Mouse (Mus musculus): Measurements from ENCODE around the gene Gm45140. TPM values are rescaled to one million over a fixed set of nuclear protein-coding genes. Genes with fewer than 3 reads are reported as not detected.
A peak's percentile ranks its signal among the peaks of the same experiment; 100 is the strongest.

Gm45140 gene
- polyA plus RNA-seq, 1 experiment from 2014 or later = 2.1 TPM

DNA sequence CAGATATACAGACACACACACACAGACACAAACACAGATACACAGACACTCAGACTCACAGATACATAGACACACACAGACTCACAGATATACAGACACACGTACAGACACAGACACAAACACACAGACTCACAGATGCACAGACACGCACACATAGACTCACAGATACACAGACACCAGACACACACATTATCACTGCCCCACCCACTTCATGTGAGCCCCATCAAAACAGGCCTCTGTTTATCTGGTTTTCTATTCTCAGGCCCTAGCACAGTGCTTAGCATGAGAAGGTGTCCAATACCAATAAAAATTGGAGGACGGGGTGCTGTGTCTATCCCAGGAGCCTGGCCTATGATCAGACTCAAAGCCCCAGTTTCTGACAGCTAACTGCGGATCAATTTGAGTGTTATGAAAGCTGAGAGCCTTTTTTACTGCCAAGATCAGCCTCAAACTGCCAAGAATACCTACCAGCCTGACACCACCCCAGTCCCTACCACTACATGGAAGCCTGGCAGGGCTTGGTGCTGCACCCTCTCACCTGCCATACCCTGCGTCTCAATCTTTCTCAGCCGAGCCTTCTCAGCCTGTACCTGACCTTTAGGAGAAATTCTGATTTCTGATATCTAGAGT lies 39.2 kb downstream of the Gm45140 start:
- Histone ChIP-seq H3K27me3 (replicated peaks) (no peaks in the 10 kb centered on the region), H3K4me2 (no peak overlapping the region), H3K36me3 (peaks cover 25% of the 10 kb centered on the region), H3K9ac (no peak overlapping the region), H3K4me3 (no peak overlapping the region), H3K9me3 (no peaks in the 10 kb centered on the region), H3K4me1 (peaks cover 9% of the 10 kb centered on the region), H3K27ac (replicated peaks) (no peak overlapping the region)
- ATAC-seq (ENCODE audit: extremely low read depth, insufficient number of reproducible peaks, low FRiP score, low TSS enrichment) = no peak
- 75% methylated on average over 6 of the region's 6 CpGs for WGBS

DNA sequence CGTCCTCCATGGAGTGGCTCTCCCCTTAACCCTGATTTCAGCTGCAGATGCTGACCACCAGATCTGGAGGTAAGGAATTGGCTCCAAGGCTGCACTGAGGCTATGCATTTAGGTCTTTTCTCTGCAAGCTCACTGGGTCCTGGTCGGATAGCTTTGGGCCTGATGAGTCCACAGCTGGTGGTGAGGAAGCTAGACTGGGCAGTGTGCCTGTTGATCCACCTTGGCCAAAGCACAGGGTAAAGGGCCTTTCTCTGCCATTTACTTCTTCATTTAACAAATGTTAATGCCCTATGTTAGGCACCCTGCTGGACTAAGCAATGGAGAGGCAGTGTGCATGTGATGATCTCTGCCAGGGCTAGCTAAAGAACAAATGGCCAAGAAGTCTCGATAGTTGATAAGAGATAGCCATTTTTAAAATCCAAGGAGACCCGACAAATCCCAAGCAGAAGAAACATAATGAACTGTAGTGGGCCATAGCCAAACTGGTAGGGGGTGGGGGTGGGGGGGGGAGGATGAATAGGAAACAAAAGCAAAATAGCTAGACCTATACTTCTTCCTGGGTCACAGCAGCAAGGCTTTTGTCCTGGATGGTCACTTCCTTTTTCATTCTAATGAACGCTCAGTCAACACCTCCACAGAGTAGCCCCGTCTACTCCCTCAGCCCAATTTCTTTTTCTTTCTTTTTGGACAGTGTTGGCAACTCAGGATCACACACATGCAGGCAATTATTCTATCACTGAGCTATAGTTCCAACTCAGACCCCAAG lies 40.0 kb downstream of the Gm45140 start:
- no peak overlapping the region for H3K4me2 ChIP-seq
- H3K9ac ChIP-seq = no peak overlapping the region
- no peak overlapping the region for H3K27ac ChIP-seq (replicated peaks)
- no peaks in the 10 kb centered on the region for H3K9me3 ChIP-seq
- H3K27me3 ChIP-seq (replicated peaks) = no peaks in the 10 kb centered on the region
- ATAC-seq (ENCODE audit: extremely low read depth, insufficient number of reproducible peaks, low FRiP score, low TSS enrichment) = no peak
- H3K36me3 ChIP-seq = peaks cover 26% of the 10 kb centered on the region
- no peak overlapping the region for H3K4me3 ChIP-seq
- WGBS = 62% methylated on average over 6 of the region's 6 CpGs
- peaks cover 17% of the 10 kb centered on the region for H3K4me1 ChIP-seq

DNA sequence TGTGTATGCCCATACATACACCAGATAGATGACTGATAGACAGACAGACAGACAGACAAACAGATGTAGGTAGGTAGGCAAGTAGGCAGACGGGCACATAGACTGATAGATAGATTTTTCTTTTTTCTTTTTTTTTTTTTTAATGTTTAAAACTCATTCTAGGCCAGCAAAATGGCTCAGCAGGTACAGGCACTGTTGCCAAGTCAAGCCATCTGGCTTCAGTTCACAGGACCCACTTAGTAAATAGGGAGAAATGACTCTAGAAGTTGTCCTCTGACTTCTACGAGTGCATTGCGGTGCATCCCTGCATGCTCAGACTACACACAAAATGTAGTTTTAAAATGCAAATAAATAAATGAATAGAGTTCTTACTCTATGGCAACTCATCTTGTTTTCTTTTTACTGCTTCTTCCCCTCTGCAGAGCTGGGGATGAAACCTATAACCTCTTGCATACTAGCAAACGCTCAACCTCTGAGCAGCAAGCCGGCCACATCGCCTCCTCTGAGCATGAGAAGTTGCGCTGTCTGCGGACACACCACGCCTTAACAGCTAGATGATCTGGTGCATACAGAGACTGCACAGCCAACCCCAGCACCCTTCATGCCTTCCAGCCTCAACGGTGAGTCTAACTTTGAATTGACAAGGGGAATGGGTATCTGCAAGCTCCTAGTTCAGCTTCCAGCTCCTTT lies 41.6 kb downstream of the Gm45140 start:
- Histone ChIP-seq H3K27ac (replicated peaks) (no peak overlapping the region), H3K36me3 (peaks cover 30% of the 10 kb centered on the region), H3K4me1 (peaks cover 26% of the 10 kb centered on the region), H3K27me3 (replicated peaks) (no peaks in the 10 kb centered on the region), H3K4me3 (no peak overlapping the region), H3K4me2 (no peak overlapping the region), H3K9me3 (no peaks in the 10 kb centered on the region), H3K9ac (no peak overlapping the region)
- 86% methylated on average over 10 of the region's 10 CpGs for WGBS
- no peak for ATAC-seq (ENCODE audit: extremely low read depth, insufficient number of reproducible peaks, low FRiP score, low TSS enrichment)

DNA sequence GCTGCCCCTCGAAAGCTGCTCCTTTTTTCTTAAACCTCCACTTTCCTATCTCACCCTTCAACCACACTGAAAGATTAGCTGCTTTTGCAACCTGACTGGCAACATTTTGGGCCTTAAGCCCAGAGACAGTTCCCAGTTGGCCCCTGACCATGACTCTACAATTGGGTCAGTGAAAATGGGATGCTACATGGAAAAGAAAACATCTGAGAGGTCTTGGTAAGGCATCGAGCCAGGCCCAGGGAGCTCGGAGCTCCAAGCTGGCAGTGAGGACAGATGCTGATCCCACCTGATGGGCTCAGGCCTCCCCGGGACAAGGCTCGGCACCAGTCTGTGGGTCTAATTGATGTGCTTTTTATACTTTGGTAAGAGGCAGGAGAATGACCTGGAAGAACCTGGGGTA lies 43.8 kb downstream of the Gm45140 start:
- Histone ChIP-seq H3K36me3 (peaks cover 30% of the 10 kb centered on the region), H3K4me1 (peaks cover 32% of the 10 kb centered on the region), H3K9ac (no peak overlapping the region), H3K27ac (replicated peaks) (no peak overlapping the region), H3K4me3 (no peak overlapping the region), H3K27me3 (replicated peaks) (no peaks in the 10 kb centered on the region), H3K9me3 (no peaks in the 10 kb centered on the region), H3K4me2 (no peak overlapping the region)
- ATAC-seq (ENCODE audit: extremely low read depth, insufficient number of reproducible peaks, low FRiP score, low TSS enrichment) = no peak
- 84% methylated on average over 5 of the region's 5 CpGs for WGBS

GRCm38 (mm10) chr6:87790779-87791480 lies 44.7 kb downstream of the Gm45140 start:
- Histone ChIP-seq H3K9me3 (no peaks in the 10 kb centered on the region), H3K36me3 (peaks cover 30% of the 10 kb centered on the region), H3K4me1 (peaks cover 32% of the 10 kb centered on the region), H3K27me3 (replicated peaks) (no peaks in the 10 kb centered on the region), H3K27ac (replicated peaks) (no peak overlapping the region), H3K4me3 (no peak overlapping the region), H3K4me2 (no peak overlapping the region), H3K9ac (no peak overlapping the region)
- peak; percentile 37; the same call in 1 of the 2 replicates for ATAC-seq (ENCODE audit: extremely low read depth, insufficient number of reproducible peaks, low FRiP score, low TSS enrichment)
- 52% methylated on average over 7 of the region's 7 CpGs for WGBS

DNA sequence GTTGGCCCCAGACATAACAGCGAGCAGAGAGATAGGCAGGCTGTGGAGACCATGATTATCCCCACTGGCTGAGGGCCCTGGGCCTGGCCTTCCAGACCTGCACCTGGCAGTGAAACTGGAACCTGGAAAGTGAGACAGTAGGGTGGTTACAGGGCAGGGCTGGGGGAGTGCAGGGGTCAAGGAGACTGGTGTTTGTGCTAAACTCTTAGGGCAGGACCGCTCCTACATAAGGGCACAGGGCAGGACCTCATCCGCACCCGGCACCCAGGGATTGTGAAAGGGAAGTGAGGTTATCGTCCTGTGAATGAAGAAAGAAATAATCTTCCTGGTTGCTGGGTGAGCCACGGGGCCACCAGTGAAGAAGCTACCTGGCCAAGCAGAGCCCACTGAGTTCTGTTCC lies 45.8 kb downstream of the Gm45140 start:
- Histone ChIP-seq H3K9me3 (no peaks in the 10 kb centered on the region), H3K4me3 (no peak overlapping the region), H3K27me3 (replicated peaks) (no peaks in the 10 kb centered on the region), H3K27ac (replicated peaks) (peak overlapping the region; percentile 56), H3K9ac (peak overlapping the region; percentile 5), H3K36me3 (peaks cover 30% of the 10 kb centered on the region), H3K4me1 (peaks cover 32% of the 10 kb centered on the region), H3K4me2 (no peak overlapping the region)
- WGBS = 86% methylated on average over 6 of the region's 6 CpGs
- no peak for ATAC-seq (ENCODE audit: extremely low read depth, insufficient number of reproducible peaks, low FRiP score, low TSS enrichment)

DNA sequence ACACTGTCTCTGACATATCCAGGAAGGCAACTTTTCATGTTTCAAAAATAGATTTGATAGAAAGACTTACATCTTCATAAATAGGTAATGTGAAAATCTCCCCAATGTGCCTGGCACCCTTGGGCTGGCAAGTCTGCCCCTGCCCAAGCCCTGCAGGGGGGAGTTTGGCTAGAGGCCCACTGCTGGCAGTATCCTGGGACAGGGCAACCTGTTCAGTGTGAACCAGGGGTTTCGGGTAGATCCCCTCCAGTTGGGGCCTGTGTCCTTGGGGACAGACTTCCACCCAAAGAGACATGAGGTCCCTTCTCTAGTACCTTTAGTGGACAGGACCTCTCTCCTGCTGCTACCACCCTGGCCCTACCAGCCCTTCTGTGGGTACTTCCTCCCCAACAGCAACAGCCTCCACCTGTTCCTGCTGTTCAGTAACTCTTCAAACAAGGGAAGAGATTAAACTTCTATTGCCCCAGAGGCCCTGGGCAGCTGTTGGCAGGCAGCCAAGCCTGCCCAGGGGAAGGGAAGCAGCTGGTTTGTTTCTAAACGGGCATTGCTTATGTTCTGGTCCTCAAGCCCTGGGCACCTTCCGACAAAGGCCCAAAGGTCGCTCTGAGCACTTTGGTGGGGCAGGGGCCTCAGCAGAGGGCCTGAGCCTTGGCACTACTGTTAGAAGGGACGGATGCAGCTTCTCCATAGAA lies 46.6 kb downstream of the Gm45140 start:
- Histone ChIP-seq H3K9me3 (no peaks in the 10 kb centered on the region), H3K4me2 (no peak overlapping the region), H3K27ac (replicated peaks) (peak overlapping the region; percentile 56), H3K9ac (peak overlapping the region; percentile 5; the same call in 1 of the 2 replicates), H3K4me3 (no peak overlapping the region), H3K27me3 (replicated peaks) (no peaks in the 10 kb centered on the region), H3K36me3 (peaks cover 28% of the 10 kb centered on the region), H3K4me1 (peaks cover 32% of the 10 kb centered on the region)
- no peak for ATAC-seq (ENCODE audit: extremely low read depth, insufficient number of reproducible peaks, low FRiP score, low TSS enrichment)
- 31% methylated on average over 5 of the region's 5 CpGs for WGBS

- peaks cover 23% of the 10 kb centered on the region for H3K36me3 ChIP-seq
- no peak overlapping the region for H3K4me2 ChIP-seq
- H3K9me3 ChIP-seq = no peaks in the 10 kb centered on the region
- no peak overlapping the region for H3K4me3 ChIP-seq
- H3K27ac ChIP-seq (replicated peaks) = no peak overlapping the region
- peaks cover 32% of the 10 kb centered on the region for H3K4me1 ChIP-seq
- no peak for ATAC-seq (ENCODE audit: extremely low read depth, insufficient number of reproducible peaks, low FRiP score, low TSS enrichment)
- WGBS = 86% methylated on average over 9 of the region's 9 CpGs
- no peak overlapping the region for H3K9ac ChIP-seq
- H3K27me3 ChIP-seq (replicated peaks) = no peaks in the 10 kb centered on the region
Measured at GRCm38 (mm10) chr6:87788266-87788895, 47.2 kb downstream of the Gm45140 start.

- no peaks in the 10 kb centered on the region for H3K27me3 ChIP-seq (replicated peaks)
- peaks cover 12% of the 10 kb centered on the region for H3K36me3 ChIP-seq
- WGBS = 80% methylated on average over 6 of the region's 6 CpGs
Measured at GRCm38 (mm10) chr6:87787108-87787890, 48.3 kb downstream of the Gm45140 start.

GRCm38 (mm10) chr6:87786621-87787020 lies 49.0 kb downstream of the Gm45140 start:
- ATAC-seq (ENCODE audit: extremely low read depth, insufficient number of reproducible peaks, low FRiP score, low TSS enrichment) = no peak
- WGBS = 83% methylated on average over 5 of the region's 5 CpGs
- peaks cover 32% of the 10 kb centered on the region for H3K4me1 ChIP-seq
- no peak overlapping the region for H3K9ac ChIP-seq
- no peak overlapping the region for H3K4me3 ChIP-seq
- no peak overlapping the region for H3K27ac ChIP-seq (replicated peaks)
- H3K27me3 ChIP-seq (replicated peaks) = no peaks in the 10 kb centered on the region
- H3K4me2 ChIP-seq = no peak overlapping the region
- H3K9me3 ChIP-seq = no peaks in the 10 kb centered on the region
- peaks cover 6% of the 10 kb centered on the region; the same call in 1 of the 2 replicates for H3K36me3 ChIP-seq

More at GRCm38 (mm10) chr6:87787108-87787890, 48.3 kb downstream of the Gm45140 start:
- Histone ChIP-seq H3K9ac (no peak overlapping the region), H3K27ac (replicated peaks) (no peak overlapping the region), H3K4me1 (peaks cover 32% of the 10 kb centered on the region), H3K4me3 (no peak overlapping the region), H3K4me2 (no peak overlapping the region), H3K9me3 (no peaks in the 10 kb centered on the region)
- no peak for ATAC-seq (ENCODE audit: extremely low read depth, insufficient number of reproducible peaks, low FRiP score, low TSS enrichment)

Measured in heart, embryonic 13.5 days (tissue).